Mouse (Mus musculus): ENCODE measurements around the gene Them7.

Gene Them7

GRCm38 (mm10) chr2:105235380-105236115 is 11.4 kb downstream of the Them7 start:
- DNase-seq: no peak

GRCm38 (mm10) chr2:105237424-105237823 is 13.3 kb downstream of the Them7 start:
- no peak for DNase-seq

GRCm38 (mm10) chr2:105237841-105238240 is 13.7 kb downstream of the Them7 start:
- DNase-seq: no peak

- DNase-seq: no peak
These were observed 14.7 kb downstream of the Them7 start for GRCm38 (mm10) chr2:105238775-105239174.

GRCm38 (mm10) chr2:105240631-105241030 is 16.5 kb downstream of the Them7 start:
- DNase-seq: no peak

GRCm38 (mm10) chr2:105242940-105243339 is 18.8 kb downstream of the Them7 start:
- DNase-seq: no peak

- no peak for DNase-seq
These were observed 20.6 kb downstream of the Them7 start for GRCm38 (mm10) chr2:105244733-105245132.

GRCm38 (mm10) chr2:105251978-105252377 is 27.9 kb downstream of the Them7 start:
- DNase-seq: no peak

- DNase-seq: no peak
These were observed 28.7 kb downstream of the Them7 start for GRCm38 (mm10) chr2:105252824-105253223.

- DNase-seq: no peak
These were observed 31.3 kb downstream of the Them7 start for GRCm38 (mm10) chr2:105255457-105255856.

GRCm38 (mm10) chr2:105256427-105257071 is 32.4 kb downstream of the Them7 start:
- DNase-seq: no peak

- DNase-seq: no peak
These were observed 33.3 kb downstream of the Them7 start for GRCm38 (mm10) chr2:105257376-105257775.

- DNase-seq: no peak
These were observed 37.2 kb downstream of the Them7 start for GRCm38 (mm10) chr2:105261335-105261734.

GRCm38 (mm10) chr2:105263219-105263618 is 39.1 kb downstream of the Them7 start:
- no peak for DNase-seq

GRCm38 (mm10) chr2:105282407-105283077 is 58.4 kb downstream of the Them7 start:
- DNase-seq: no peak

GRCm38 (mm10) chr2:105283811-105284210 is 59.7 kb downstream of the Them7 start:
- DNase-seq: no peak

- DNase-seq: no peak
These were observed 60.7 kb downstream of the Them7 start for GRCm38 (mm10) chr2:105284855-105285254.

- no peak for DNase-seq
These were observed 71.7 kb downstream of the Them7 start for GRCm38 (mm10) chr2:105295823-105296222.

GRCm38 (mm10) chr2:105298888-105299287 is 74.8 kb downstream of the Them7 start:
- no peak for DNase-seq

GRCm38 (mm10) chr2:105301082-105301481 is 77.0 kb downstream of the Them7 start:
- DNase-seq: no peak

- DNase-seq: no peak
These were observed 77.4 kb downstream of the Them7 start for GRCm38 (mm10) chr2:105301531-105301930.

GRCm38 (mm10) chr2:105303962-105304514 is 79.9 kb downstream of the Them7 start:
- DNase-seq: no peak

GRCm38 (mm10) chr2:105305876-105306275 is 81.8 kb downstream of the Them7 start:
- DNase-seq: no peak

- DNase-seq: no peak
These were observed 87.3 kb downstream of the Them7 start for GRCm38 (mm10) chr2:105311414-105311813.
